Mouse (Mus musculus) heart, embryonic 15.5 days (tissue): Measurements from ENCODE around the gene Myo1f. TPM values are rescaled to one million over a fixed set of nuclear protein-coding genes. Genes with fewer than 3 reads are reported as not detected.

Experiments used
- ATAC-seq: fragments of 200-750 bp; cut with Nextera tagmentation; replicated peaks from 2 replicates; pipeline ENCODE4 v1.8.0; 2017; ENCODE audit warnings: low read depth, moderate TSS enrichment; ENCODE audit not compliant: insufficient number of reproducible peaks, insufficient read depth, low FRiP score
- H3K27ac ChIP-seq: fragments of 300-500 bp; sonication (generic); 2 replicates; pipeline ENCODE4 v1.5.1; 2015; ENCODE audit warnings: mild to moderate bottlenecking, inconsistent platforms
- H3K27me3 ChIP-seq: fragments of 300-500 bp; sonication (generic); 2 replicates; pipeline ENCODE4 v1.6.1; 2015; ENCODE audit warnings: inconsistent platforms
- H3K36me3 ChIP-seq: fragments of 300-500 bp; sonication (generic); 2 replicates; pipeline ENCODE4 v1.6.1; 2015; ENCODE audit warnings: mild to moderate bottlenecking, inconsistent platforms
- H3K4me1 ChIP-seq: fragments of 300-500 bp; sonication (generic); replicated peaks from 2 replicates; pipeline ENCODE4 v1.6.1; 2015; ENCODE audit warnings: inconsistent platforms
- H3K4me2 ChIP-seq: fragments of 300-500 bp; sonication (generic); 2 replicates; pipeline ENCODE4 v1.6.1; 2015; ENCODE audit warnings: inconsistent platforms, mild to moderate bottlenecking, moderate library complexity
- H3K4me3 ChIP-seq: fragments of 300-500 bp; sonication (generic); 2 replicates; pipeline ENCODE4 v1.5.1; 2015; ENCODE audit warnings: mild to moderate bottlenecking, inconsistent platforms
- H3K9ac ChIP-seq: fragments of 300-500 bp; sonication (generic); 2 replicates; pipeline ENCODE4 v1.6.1; 2015; ENCODE audit warnings: mild to moderate bottlenecking, inconsistent platforms
- H3K9me3 ChIP-seq: fragments of 300-500 bp; sonication (generic); replicated peaks from 2 replicates; pipeline ENCODE4 v1.6.1; 2016; ENCODE audit warnings: inconsistent platforms
- WGBS: fragments of 180-500 bp; shearing (Covaris S2); methylation state at CpG from one replicate; pipeline ENCODE4 v1.1.7; 2015; ENCODE audit warnings: mixed read lengths; 5-methylcytosine and 5-hydroxymethylcytosine counted together
- polyA plus RNA-seq: library from polyadenylated mRNA; unstranded; fragments of >200 nt; fragmentation: Nextera tagmentation; extraction: Ambion mirVana; gene quantifications from 2 replicates; pipeline ENCODE4 v1.2.1, GENCODE M21; 2015

Gene Myo1f
- polyA plus RNA-seq, 1 experiment from 2014 or later: 2.0 TPM

DNA sequence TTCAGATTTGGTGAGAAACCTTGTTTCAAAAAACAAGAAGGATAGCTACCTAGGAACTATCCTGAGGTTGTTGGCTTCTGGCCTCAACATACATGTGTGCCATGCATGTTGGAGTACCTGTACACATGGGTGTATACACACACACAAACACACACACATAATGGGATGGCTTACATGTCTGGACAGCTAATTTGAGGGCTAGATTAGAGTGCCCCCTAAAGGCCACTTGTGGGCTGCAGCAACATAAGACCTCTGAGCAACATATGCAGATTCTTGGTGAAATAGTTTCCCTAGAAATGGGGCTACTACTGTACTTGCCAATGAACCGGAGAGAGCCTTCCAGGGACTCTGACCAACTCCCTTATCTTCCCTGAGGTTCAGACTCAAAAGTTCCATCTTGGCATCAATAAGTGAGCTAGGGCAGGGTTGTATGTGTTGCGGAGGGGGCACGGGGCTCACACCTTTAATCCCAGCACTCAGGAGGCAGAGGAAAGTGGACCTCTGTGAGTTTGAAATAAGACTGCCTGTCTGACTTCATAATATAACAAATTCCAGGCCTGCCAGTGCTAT lies 16.3 kb upstream of the Myo1f start:
- Histone ChIP-seq H3K27me3 (no peaks in the 10 kb centered on the region), H3K4me1 (no peaks in the 10 kb centered on the region), H3K4me2 (no peak overlapping the region), H3K4me3 (no peak overlapping the region), H3K9me3 (no peaks in the 10 kb centered on the region), H3K27ac (no peak overlapping the region), H3K36me3 (peaks cover 18% of the 10 kb centered on the region), H3K9ac (no peak overlapping the region)
- no peak for ATAC-seq
- 85% methylated on average over 3 of the region's 3 CpGs for WGBS

DNA sequence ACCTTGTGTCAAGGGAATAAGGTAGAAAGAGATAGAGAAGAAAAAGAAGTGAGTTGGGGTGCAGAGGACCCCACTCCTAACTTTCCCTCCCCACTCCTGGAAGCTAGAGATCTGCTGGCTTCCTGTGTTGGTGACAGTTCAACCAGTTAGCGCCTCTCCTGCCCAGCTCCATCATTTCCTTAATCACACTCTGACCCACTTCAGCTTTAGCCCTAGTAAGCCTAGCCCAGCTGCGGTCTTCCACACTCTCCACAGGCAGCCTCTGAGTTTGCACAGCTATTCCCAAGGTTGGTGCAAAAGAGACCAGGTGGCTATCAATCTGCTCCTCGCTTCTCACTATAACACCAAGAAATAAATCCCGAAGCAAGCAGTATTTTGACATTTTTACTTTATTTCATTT lies 15.6 kb upstream of the Myo1f start:
- no peak overlapping the region for H3K4me2 ChIP-seq
- 89% methylated on average over 4 of the region's 4 CpGs for WGBS
- H3K36me3 ChIP-seq: peaks cover 13% of the 10 kb centered on the region; the same call in 1 of the 2 replicates

GRCm38 (mm10) chr17:33549212-33549611 lies 6.3 kb upstream of the Myo1f start:
- Histone ChIP-seq H3K27me3 (no peaks in the 10 kb centered on the region), H3K27ac (no peak overlapping the region), H3K9me3 (no peaks in the 10 kb centered on the region), H3K9ac (no peak overlapping the region), H3K36me3 (peaks cover 19% of the 10 kb centered on the region), H3K4me2 (no peak overlapping the region), H3K4me1 (no peaks in the 10 kb centered on the region), H3K4me3 (no peak overlapping the region)
- ATAC-seq: no peak
- 88% methylated on average over 6 of the region's 6 CpGs for WGBS

More for the DNA sequence above, 15.6 kb upstream of the Myo1f start:
- Histone ChIP-seq H3K4me1 (no peaks in the 10 kb centered on the region), H3K27me3 (no peaks in the 10 kb centered on the region), H3K4me3 (no peak overlapping the region), H3K9me3 (no peaks in the 10 kb centered on the region), H3K27ac (no peak overlapping the region), H3K9ac (no peak overlapping the region)
- ATAC-seq: no peak

DNA sequence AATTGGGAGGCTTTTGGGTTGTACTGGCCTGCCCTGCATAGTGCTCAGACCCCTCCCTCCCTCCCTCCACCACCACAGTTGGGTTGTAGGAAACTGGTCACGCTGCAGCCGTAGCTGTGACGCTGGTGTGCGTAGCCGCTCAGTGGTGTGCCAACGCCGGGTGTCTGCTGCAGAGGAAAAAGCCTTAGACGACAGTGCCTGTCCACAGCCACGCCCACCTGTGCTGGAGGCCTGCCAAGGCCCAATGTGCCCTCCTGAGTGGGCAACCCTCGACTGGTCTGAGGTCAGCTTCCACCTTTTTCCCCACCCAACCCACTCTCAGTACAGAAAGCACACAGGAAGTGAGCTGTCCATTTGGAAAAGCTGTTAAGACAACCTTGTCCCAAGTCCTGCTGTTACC lies 5.1 kb upstream of the Myo1f start:
- no peak for ATAC-seq
- Histone ChIP-seq H3K27ac (no peak overlapping the region), H3K4me1 (no peaks in the 10 kb centered on the region), H3K9ac (no peak overlapping the region), H3K36me3 (peaks cover 19% of the 10 kb centered on the region), H3K4me2 (no peak overlapping the region), H3K27me3 (no peaks in the 10 kb centered on the region), H3K4me3 (no peak overlapping the region), H3K9me3 (no peaks in the 10 kb centered on the region)
- WGBS: 77% methylated on average over 10 of the region's 10 CpGs

DNA sequence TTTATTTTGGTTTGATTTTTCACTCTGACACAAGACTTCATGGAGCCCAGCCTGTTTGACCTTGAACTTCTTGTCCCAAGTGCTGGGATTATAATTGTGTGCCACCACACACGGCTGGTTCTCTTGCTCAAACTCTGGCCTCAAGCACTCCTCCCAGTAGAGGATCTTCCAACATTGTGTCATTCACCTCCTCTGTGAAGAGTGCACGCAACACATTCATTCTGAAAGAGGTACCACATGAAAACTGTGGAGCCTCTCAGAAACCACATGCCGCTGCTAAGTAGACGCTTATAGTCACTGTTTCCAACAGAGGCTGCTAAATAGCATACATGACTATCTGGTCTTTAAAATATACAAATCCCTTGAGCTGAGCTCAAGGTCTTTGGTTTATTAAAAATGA lies 3.4 kb upstream of the Myo1f start:
- H3K9me3 ChIP-seq: no peaks in the 10 kb centered on the region
- no peaks in the 10 kb centered on the region for H3K27me3 ChIP-seq
- H3K36me3 ChIP-seq: peaks cover 19% of the 10 kb centered on the region
- WGBS: 84% methylated on average over 4 of the region's 4 CpGs
- ATAC-seq: no peak
- no peak overlapping the region for H3K4me2 ChIP-seq
- H3K27ac ChIP-seq: no peak overlapping the region
- H3K9ac ChIP-seq: no peak overlapping the region
- H3K4me3 ChIP-seq: no peak overlapping the region
- H3K4me1 ChIP-seq: no peaks in the 10 kb centered on the region

- no peak overlapping the region for H3K4me2 ChIP-seq
- no peaks in the 10 kb centered on the region for H3K9me3 ChIP-seq
- H3K27me3 ChIP-seq: no peaks in the 10 kb centered on the region
- no peak overlapping the region for H3K9ac ChIP-seq
- H3K27ac ChIP-seq: no peak overlapping the region
- 49% methylated on average over 4 of the region's 4 CpGs for WGBS
- no peaks in the 10 kb centered on the region for H3K4me1 ChIP-seq
- ATAC-seq: no peak
- H3K36me3 ChIP-seq: peaks cover 19% of the 10 kb centered on the region
- no peak overlapping the region for H3K4me3 ChIP-seq
Measured at GRCm38 (mm10) chr17:33552964-33553363, 2.5 kb upstream of the Myo1f start.

GRCm38 (mm10) chr17:33554536-33554935 lies 971 bp upstream of the Myo1f start:
- Histone ChIP-seq H3K4me1 (no peaks in the 10 kb centered on the region), H3K36me3 (peaks cover 8% of the 10 kb centered on the region; the same call in 1 of the 2 replicates), H3K27me3 (no peaks in the 10 kb centered on the region), H3K4me3 (no peak overlapping the region), H3K27ac (no peak overlapping the region), H3K9me3 (no peaks in the 10 kb centered on the region), H3K9ac (no peak overlapping the region), H3K4me2 (no peak overlapping the region)
- WGBS: 94% methylated on average over 1 of the region's 1 CpGs
- no peak for ATAC-seq

DNA sequence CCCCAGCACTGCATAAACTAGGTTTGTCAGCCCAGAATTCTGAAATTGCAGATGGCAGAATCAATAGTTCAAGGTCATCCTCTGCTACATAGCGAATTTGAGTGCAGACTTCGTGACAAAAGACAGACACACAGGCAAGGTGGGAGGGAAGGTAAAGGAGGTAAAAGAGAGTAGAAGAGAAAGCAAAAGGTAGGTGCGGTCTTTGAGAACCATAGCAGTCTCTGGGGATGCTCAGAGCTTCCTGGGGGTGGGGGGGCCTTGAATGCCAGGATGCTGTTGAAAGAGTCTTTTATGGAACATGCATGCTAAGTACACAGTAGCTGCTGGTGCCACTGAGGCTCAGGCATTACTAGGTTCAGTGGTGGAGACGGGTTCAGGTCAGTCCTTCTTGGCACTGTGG lies 2.4 kb downstream of the Myo1f start:
- no peaks in the 10 kb centered on the region for H3K9me3 ChIP-seq
- WGBS: 76% methylated on average over 4 of the region's 4 CpGs
- H3K27ac ChIP-seq: no peak overlapping the region
- no peaks in the 10 kb centered on the region for H3K4me1 ChIP-seq
- H3K9ac ChIP-seq: no peak overlapping the region
- H3K27me3 ChIP-seq: no peaks in the 10 kb centered on the region
- no peak overlapping the region for H3K4me3 ChIP-seq
- peaks cover 4% of the 10 kb centered on the region; the same call in 1 of the 2 replicates for H3K36me3 ChIP-seq
- H3K4me2 ChIP-seq: no peak overlapping the region
- no peak for ATAC-seq

DNA sequence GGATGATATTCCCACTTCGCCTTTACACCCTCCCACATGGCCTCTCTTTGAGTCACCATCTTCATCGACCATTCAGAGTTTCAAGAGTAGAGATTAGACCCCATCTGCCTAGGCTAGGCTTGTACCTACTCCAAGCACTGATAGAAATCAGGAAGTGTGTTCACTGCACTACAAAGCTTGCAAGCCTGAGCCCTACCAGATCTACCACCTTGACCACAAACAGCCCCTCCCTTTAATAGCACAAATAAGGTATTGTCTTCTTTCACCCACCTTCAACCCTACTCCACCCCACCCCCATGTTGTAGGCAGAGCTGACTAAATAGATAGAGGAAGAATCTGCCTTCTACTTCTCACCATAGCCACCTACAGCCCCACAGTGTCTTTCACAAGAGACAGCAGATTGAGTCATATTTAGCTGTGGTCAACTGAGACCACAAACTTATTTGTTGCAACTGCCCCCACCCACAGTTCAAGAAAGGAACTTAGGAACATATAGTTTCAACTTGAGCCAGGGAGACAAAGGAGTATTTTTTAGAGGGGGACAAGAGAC lies 8.1 kb downstream of the Myo1f start:
- Histone ChIP-seq H3K27me3 (no peaks in the 10 kb centered on the region), H3K36me3 (no peaks in the 10 kb centered on the region), H3K27ac (no peak overlapping the region), H3K9ac (no peak overlapping the region), H3K9me3 (no peaks in the 10 kb centered on the region), H3K4me1 (no peaks in the 10 kb centered on the region), H3K4me2 (no peak overlapping the region), H3K4me3 (no peak overlapping the region)
- no peak for ATAC-seq
- WGBS: 53% methylated on average over 2 of the region's 2 CpGs

- no peaks in the 10 kb centered on the region for H3K9me3 ChIP-seq
- H3K9ac ChIP-seq: no peak overlapping the region
- no peaks in the 10 kb centered on the region for H3K27me3 ChIP-seq
- H3K27ac ChIP-seq: no peak overlapping the region
- WGBS: 57% methylated on average over 1 of the region's 1 CpGs
- no peaks in the 10 kb centered on the region for H3K36me3 ChIP-seq
- no peak overlapping the region for H3K4me3 ChIP-seq
- H3K4me2 ChIP-seq: no peak overlapping the region
- ATAC-seq: no peak
- no peaks in the 10 kb centered on the region for H3K4me1 ChIP-seq
Measured at GRCm38 (mm10) chr17:33564599-33564998, 9.1 kb downstream of the Myo1f start.

DNA sequence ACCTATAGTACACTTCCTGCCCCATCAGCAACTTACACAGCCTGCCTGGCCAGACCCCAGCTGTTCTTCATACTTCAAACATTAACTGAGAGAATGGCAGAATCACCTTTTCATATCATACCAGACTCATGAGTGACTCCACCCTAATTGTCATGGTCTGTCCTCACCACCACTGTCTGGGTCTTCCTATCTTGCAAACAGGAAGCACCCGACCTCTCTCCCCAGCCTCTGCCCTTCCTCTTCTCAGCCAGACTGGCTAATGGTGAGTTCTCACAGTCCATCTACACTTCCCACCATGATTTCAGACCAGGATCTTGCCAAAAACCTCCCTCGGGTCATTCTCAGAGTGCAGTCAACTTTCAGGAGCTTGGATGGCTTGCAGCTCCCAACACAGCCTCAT lies 10.7 kb downstream of the Myo1f start:
- no peak overlapping the region for H3K4me2 ChIP-seq
- ATAC-seq: no peak
- no peak overlapping the region for H3K9ac ChIP-seq
- H3K9me3 ChIP-seq: no peaks in the 10 kb centered on the region
- WGBS: 51% methylated on average over 2 of the region's 2 CpGs
- no peak overlapping the region for H3K27ac ChIP-seq
- H3K36me3 ChIP-seq: no peaks in the 10 kb centered on the region
- H3K4me3 ChIP-seq: no peak overlapping the region
- H3K4me1 ChIP-seq: no peaks in the 10 kb centered on the region
- H3K27me3 ChIP-seq: no peaks in the 10 kb centered on the region

DNA sequence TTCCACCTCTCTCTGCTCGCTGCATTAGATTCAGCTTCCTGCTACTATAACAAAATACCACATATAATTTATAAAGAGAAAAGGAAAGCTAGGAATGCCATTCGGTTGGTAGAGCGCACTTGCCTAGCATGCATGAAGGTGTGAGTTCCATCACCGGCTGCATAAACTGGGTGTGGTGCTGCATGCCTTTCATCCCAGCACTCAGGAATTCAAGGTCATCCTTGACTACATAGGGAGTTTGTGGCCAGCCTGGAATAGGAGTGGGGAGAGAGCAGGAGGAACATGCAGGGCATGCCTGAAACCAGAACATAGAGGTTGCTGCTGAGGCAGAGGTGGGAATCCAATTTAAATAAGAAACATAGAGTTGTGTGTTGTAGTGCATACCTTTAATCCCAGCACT lies 28.6 kb downstream of the Myo1f start:
- H3K27ac ChIP-seq: no peak overlapping the region
- no peaks in the 10 kb centered on the region for H3K36me3 ChIP-seq
- no peak overlapping the region for H3K4me2 ChIP-seq
- H3K4me3 ChIP-seq: no peak overlapping the region
- H3K9ac ChIP-seq: no peak overlapping the region
- WGBS: 76% methylated on average over 4 of the region's 4 CpGs
- H3K4me1 ChIP-seq: no peaks in the 10 kb centered on the region
- ATAC-seq: no peak
- no peaks in the 10 kb centered on the region for H3K27me3 ChIP-seq
- no peaks in the 10 kb centered on the region for H3K9me3 ChIP-seq
